ENCODE assay signal across 25 mouse cellular contexts in the genomic region with DNA sequence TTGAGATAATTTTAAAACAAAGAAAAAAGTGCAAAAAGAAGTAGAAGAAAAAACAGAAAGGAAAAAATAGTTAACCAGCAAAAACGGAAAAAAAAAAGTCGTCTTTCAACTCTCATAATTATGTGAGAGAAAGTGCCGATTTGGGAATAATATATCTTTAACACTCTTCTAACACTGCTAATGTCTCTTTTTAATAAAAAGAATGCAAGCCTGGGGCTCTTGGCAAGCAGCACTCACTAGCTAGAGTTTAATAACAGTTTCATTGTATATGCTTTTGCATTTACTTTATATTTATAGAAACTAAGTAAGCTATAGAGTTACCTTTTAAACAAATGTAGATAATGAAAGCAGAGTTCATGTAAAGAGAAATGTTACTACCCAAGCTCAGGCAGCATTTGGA.
DNase-seq lines count a peak whose midpoint lies in the region; ATAC-seq and TF ChIP-seq lines count a peak whose summit lies in the region.
"Had no signal": no experiment of that assay in that cellular context is flagged by ENCODE, and none has a peak within 500 bp of the region (broad histone marks: within the 10 kb centered on the region; RNA-seq: fewer than 3 reads in every experiment).

No protein-coding gene starts in this region.

- intact Hi-C loops in heart, postnatal 10 days (cut with DNase I) = no loop called here

- ATAC-seq in lung, embryonic 14.5 days (ENCODE audit: insufficient read depth) = 0 out of 2 replicates have a peak, but pooled peaks have one; percentile 14
- ATAC-seq in limb, embryonic 14.5 days (ENCODE audit: low FRiP score, low read depth) = 0 out of 2 replicates have a peak, but pooled peaks have one; percentile 53
- no peak for ATAC-seq in midbrain, embryonic 14.5 days (ENCODE audit: low FRiP score, low TSS enrichment)
- ATAC-seq: activated CD4-positive, CD25-positive, alpha-beta regulatory T cell, adult 4 months; forebrain, embryonic 14.5 days; forebrain, embryonic 16.5 days; Patski had no signal

- no peak overlapping the region for H3K4me2 ChIP-seq in lung, embryonic 14.5 days
- H3K4me2 ChIP-seq in limb, embryonic 14.5 days (replicated peaks; ENCODE audit: low read depth, low read length, severe bottlenecking) = no peak overlapping the region
- no peak overlapping the region for H3K4me2 ChIP-seq in midbrain, embryonic 14.5 days (ENCODE audit: low read length)
- H3K4me2 ChIP-seq: embryonic facial prominence, embryonic 12.5 days; embryonic facial prominence, embryonic 15.5 days; forebrain, embryonic 12.5 days had no signal

- no peak overlapping the region for H3K9ac ChIP-seq in lung, embryonic 14.5 days
- no peak overlapping the region for H3K9ac ChIP-seq in limb, embryonic 14.5 days (ENCODE audit: low read depth, low read length, severe bottlenecking)
- H3K9ac ChIP-seq in midbrain, embryonic 14.5 days (replicated peaks; ENCODE audit: low read length) = no peak overlapping the region
- H3K9ac ChIP-seq: embryonic facial prominence, embryonic 12.5 days; embryonic facial prominence, embryonic 15.5 days; forebrain, embryonic 12.5 days had no signal

- H3K4me1 ChIP-seq in lung, embryonic 14.5 days (ENCODE audit: insufficient read depth) = peaks cover 1% of the 10 kb centered on the region; the same call in 1 of the 2 replicates
- no peaks in the 10 kb centered on the region; the same call in 1 of the 2 replicates for H3K4me1 ChIP-seq in limb, embryonic 14.5 days (ENCODE audit: control insufficient read depth, insufficient read depth, low read length)
- no peaks in the 10 kb centered on the region for H3K4me1 ChIP-seq in midbrain, embryonic 14.5 days (ENCODE audit: control insufficient read depth, insufficient read depth, low read length)
- H3K4me1 ChIP-seq: embryonic facial prominence, embryonic 12.5 days; embryonic facial prominence, embryonic 15.5 days; forebrain, embryonic 10.5 days; forebrain, embryonic 12.5 days had no signal

- 38% methylated on average over 3 of the region's 3 CpGs for WGBS in lung, embryonic 14.5 days
- 44% methylated on average over 3 of the region's 3 CpGs for WGBS in limb, embryonic 14.5 days
- WGBS in midbrain, embryonic 14.5 days = 88% methylated on average over 3 of the region's 3 CpGs

- no peaks in the 10 kb centered on the region for H3K9me3 ChIP-seq in lung, embryonic 14.5 days (ENCODE audit: low read depth, low read length)
- H3K9me3 ChIP-seq in limb, embryonic 14.5 days (ENCODE audit: control insufficient read depth, low read length) = no peaks in the 10 kb centered on the region
- no peaks in the 10 kb centered on the region for H3K9me3 ChIP-seq in midbrain, embryonic 14.5 days (ENCODE audit: control insufficient read depth, low read length)
- H3K9me3 ChIP-seq: embryonic facial prominence, embryonic 12.5 days; embryonic facial prominence, embryonic 15.5 days; forebrain, embryonic 10.5 days; forebrain, embryonic 12.5 days; G1E had no signal

- H3K27ac ChIP-seq in lung, embryonic 14.5 days (ENCODE audit: low read depth) = no peak overlapping the region
- H3K27ac ChIP-seq in limb, embryonic 14.5 days (replicated peaks; ENCODE audit: low read depth, low read length) = no peak overlapping the region
- no peak overlapping the region for H3K27ac ChIP-seq in midbrain, embryonic 14.5 days (replicated peaks; ENCODE audit: low read depth, low read length)
- H3K27ac ChIP-seq: embryonic facial prominence, embryonic 12.5 days; embryonic facial prominence, embryonic 15.5 days; forebrain, embryonic 10.5 days; forebrain, embryonic 12.5 days had no signal

- H3K4me3 ChIP-seq in lung, embryonic 14.5 days (ENCODE audit: low read depth, low read length) = no peak overlapping the region
- H3K4me3 ChIP-seq in limb, embryonic 14.5 days (replicated peaks; ENCODE audit: low read length) = no peak overlapping the region
- H3K4me3 ChIP-seq in midbrain, embryonic 14.5 days (replicated peaks; ENCODE audit: low read depth, low read length) = no peak overlapping the region
- H3K4me3 ChIP-seq: embryonic facial prominence, embryonic 12.5 days; embryonic facial prominence, embryonic 15.5 days; erythroblast, embryonic 14.5 days; forebrain, embryonic 10.5 days; forebrain, embryonic 12.5 days had no signal

- no peaks in the 10 kb centered on the region for H3K27me3 ChIP-seq in lung, embryonic 14.5 days (ENCODE audit: insufficient read depth, low read length)
- no peaks in the 10 kb centered on the region for H3K27me3 ChIP-seq in limb, embryonic 14.5 days (ENCODE audit: control insufficient read depth, insufficient read depth, low read length)
- H3K27me3 ChIP-seq in midbrain, embryonic 14.5 days (ENCODE audit: control insufficient read depth, insufficient read depth, low read length) = no peaks in the 10 kb centered on the region
- H3K27me3 ChIP-seq: embryonic facial prominence, embryonic 12.5 days; embryonic facial prominence, embryonic 15.5 days; forebrain, embryonic 12.5 days; Patski had no signal

- peak; percentile 15 for DNase-seq in heart, adult 11 months
- no peak for DNase-seq in heart, postnatal 10 days
- DNase-seq in lung, embryonic 14.5 days = peak; percentile 55
- DNase-seq in lung, adult 18-20 months = no peak
- DNase-seq in limb, embryonic 14.5 days (ENCODE audit: low spot score) = peak; percentile 85
- no peak for DNase-seq in midbrain, embryonic 14.5 days
- DNase-seq: adrenal gland, adult 8-10 months; adrenal gland, postnatal 25 days; cerebellum, adult 11 months; cerebellum, adult 18-20 months; cerebellum, adult 8-10 months; cerebellum, adult 9-11 months; cerebellum, postnatal 14 days; cerebellum, postnatal 36 days; embryo, embryonic 11 days had no signal

- TF ChIP-seq POLR2A in limb, embryonic 14.5 days (IDR thresholded peaks at IDR 0.05; ENCODE audit: borderline replicate concordance, extremely low read depth, insufficient read depth, insufficient read length) = no peak

- no peaks in the 10 kb centered on the region for H3K36me3 ChIP-seq in lung, embryonic 14.5 days (ENCODE audit: insufficient read depth)
- H3K36me3 ChIP-seq in limb, embryonic 14.5 days (ENCODE audit: control insufficient read depth, insufficient read depth, low read length) = no peaks in the 10 kb centered on the region
- no peaks in the 10 kb centered on the region for H3K36me3 ChIP-seq in midbrain, embryonic 14.5 days (ENCODE audit: control insufficient read depth, insufficient read depth, low read length)
- H3K36me3 ChIP-seq: embryonic facial prominence, embryonic 12.5 days; embryonic facial prominence, embryonic 15.5 days; forebrain, embryonic 10.5 days; forebrain, embryonic 12.5 days; G1E had no signal

- TF ChIP-seq CTCF in lung, embryonic 14.5 days (IDR thresholded peaks at IDR 0.05; ENCODE audit: low read depth) = no peak

Comparison
In these comparisons a context has a peak if more than half of its experiments do, and no peak if none do; other contexts are left out.
1. DNase-seq: peak in heart, adult 11 months (single experiment), lung, embryonic 14.5 days (single experiment) and limb, embryonic 14.5 days (single experiment); none in heart, postnatal 10 days (0 of 2), lung, adult 18-20 months (0 of 2) and midbrain, embryonic 14.5 days (single experiment).